Mouse (Mus musculus) CD8-positive naive resting alpha-beta T cell, adult 2 months (primary cell): ENCODE measurements at regions not wholly inside any gene's neighbourhood (a gene's known extent, or its start where the extent isn't known, plus 50 kb on each side); places are given as distances from the start of the nearest gene placed in this dataset.

ENCODE experiments used
- DNase-seq, 2 experiments: peaks; one replicate each; pipeline ENCODE4 v3.0.0; 2022; ENCODE audit warnings: low read depth in 2 of 2, low spot score in 2 of 2

DNA sequence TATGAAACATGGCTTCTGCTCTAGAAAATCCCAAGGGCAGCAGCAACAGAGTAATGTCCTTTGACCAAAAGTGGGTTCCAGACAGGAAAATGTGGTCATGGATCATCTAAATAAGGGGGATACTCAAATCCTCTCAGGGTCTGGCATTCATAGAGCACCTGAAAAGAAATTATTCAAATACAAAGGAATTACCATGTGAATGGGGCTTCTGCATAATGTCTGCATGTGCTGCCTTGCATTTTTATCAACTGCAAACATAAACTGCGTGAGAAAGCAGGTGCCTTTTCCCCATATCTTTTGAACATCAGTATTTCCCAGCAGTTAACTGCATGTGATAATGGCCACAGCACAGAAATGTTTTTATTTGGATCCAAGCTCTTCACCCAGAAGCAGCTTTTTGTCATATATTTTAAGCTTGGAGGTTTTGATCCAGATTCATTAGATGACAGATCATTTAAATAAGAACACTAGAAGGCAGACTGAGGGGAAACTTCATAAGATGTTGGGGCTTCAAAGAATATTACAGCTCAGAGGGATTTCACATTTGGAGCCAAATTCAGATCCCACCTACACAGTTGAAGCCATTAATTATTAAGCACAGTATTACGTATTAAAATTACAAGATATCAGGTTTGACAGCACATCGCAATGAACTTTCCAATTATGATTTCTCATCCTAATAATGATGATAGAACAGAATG lies 527.8 kb downstream of the Gm11232 start:
- DNase-seq, result no peak

DNA sequence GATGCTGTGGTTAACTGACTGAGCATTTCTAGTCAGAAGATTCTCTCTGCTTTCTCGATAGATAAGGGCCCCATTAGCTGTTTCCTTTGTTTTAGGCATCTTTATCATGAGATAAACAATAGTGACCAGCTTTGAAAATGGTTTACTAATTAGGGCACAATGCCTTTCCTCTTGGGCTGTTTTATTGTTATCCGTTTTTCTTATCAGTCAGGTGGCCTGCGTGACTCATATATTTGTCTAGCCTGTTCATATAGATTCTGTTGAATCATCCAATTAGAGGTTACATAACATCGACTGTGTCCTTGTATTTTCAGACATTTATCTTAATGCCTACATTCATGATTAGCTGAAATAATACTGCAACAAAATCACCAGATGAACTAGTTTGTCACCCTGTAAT lies 531.1 kb downstream of the Gm11232 start:
- DNase-seq, result no peak

GRCm38 (mm10) chr4:71218060-71218459 lies 539.7 kb downstream of the Gm11232 start:
- no peak for DNase-seq

GRCm38 (mm10) chr4:71187801-71188200 lies 570.0 kb downstream of the Gm11232 start:
- no peak for DNase-seq

DNA sequence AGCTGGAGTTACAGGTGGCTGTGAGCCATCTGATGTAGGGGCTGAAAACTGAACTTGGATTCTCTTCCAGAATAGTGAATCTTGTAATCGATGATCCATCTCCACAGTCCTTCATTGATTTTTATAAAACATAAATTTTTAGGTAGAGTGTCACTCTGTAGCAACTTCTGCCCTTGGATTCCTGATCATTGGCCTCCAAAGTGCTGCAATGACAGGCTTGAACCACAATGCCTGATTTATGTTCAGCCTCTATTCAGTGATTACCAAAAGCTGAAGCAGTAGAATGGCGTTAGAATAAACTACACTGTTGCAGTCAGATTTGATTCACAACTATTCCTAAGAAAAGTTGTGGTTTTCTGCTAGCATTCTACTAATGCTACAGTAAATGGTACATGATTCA lies 580.1 kb downstream of the Gm11232 start:
- DNase-seq, result no peak

DNA sequence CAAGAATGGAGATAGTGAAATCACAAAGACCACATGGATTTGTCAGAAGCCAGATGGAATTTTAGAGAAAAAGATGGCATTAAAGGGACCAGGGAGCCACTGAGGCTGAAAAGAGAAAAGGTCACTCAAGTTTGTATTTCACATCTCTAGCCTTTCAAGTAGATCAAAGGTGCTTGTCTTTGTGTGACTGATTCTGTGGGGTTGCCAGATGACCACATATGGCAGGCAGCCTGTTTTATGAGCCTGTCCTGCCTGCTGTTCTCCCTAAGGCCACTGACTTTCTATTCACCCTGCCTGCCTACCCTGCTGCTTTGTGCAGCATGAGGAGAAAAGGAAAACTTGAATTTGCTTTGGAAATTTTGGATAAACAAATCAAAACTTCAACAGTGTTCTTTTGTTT lies 592.0 kb downstream of the Gm11232 start:
- no peak for DNase-seq

- no peak for DNase-seq
These were observed 597.0 kb upstream of the Megf9 start for GRCm38 (mm10) chr4:71131670-71132317.

DNA sequence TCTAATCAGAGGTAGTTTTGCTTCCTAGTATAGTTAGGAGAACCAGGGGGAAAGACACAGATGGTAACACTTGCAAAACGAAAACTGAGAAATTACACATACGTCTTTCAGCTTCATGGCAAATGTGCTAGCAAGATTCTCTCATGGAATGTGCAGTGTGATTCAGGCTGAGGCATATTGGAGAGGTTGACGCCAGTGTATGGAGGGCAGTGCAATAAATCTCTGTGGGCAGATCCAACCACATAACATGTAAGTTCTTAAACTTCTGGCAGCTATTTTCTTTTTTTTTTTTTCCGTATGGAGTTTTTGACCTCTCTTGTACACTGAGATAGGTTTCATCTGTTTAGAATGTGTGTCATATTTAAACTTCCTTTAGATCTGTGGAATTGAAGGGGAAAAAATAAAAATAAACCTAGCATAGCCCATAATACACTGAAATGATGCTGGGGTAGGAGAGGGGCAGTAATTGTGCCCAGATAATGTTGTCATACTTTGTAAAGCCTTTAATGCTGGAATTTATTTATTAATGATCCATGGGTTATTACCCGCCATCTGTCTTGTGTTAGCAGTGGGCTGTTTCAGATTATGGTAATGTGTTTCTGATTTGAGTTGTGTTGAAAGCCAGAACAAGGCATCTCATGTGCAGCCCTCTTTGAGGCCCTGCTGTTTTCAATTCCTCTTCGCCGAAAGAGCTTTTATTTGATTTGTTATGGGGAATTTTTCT lies 596.3 kb upstream of the Megf9 start:
- DNase-seq, result no peak

- DNase-seq, result no peak
These were observed 594.5 kb upstream of the Megf9 start for GRCm38 (mm10) chr4:71129306-71129705.
